Mouse (Mus musculus): Measurements from ENCODE around the gene Iqsec3.

- TF ChIP-seq CHD2 (IDR thresholded peaks at IDR 0.05; ENCODE audit: low read depth, low read length): no peak
- no peak for TF ChIP-seq ZC3H11A (IDR thresholded peaks at IDR 0.05; ENCODE audit: borderline replicate concordance, low read depth, low read length)
- TF ChIP-seq MAFK (IDR thresholded peaks at IDR 0.05; ENCODE audit: insufficient read depth, low read depth, low read length): no peak
- TF ChIP-seq ZNF384 (IDR thresholded peaks at IDR 0.05; ENCODE audit: low read depth, low read length): no peak
Measured at GRCm38 (mm10) chr6:121451703-121452102, 21.8 kb downstream of the Iqsec3 start.
